Mouse (Mus musculus) spleen, adult 18-20 months (tissue): ENCODE measurements around the gene Ddx55.

Source experiments
- DNase-seq, 2 experiments: peaks; one replicate each; pipeline ENCODE4 v3.0.0; 2022; ENCODE audit warnings: mixed read lengths in 2 of 2

Ddx55 gene

GRCm38 (mm10) chr5:124614709-124615108 lies 62.0 kb downstream of the Ddx55 start:
- no peak for DNase-seq

DNA sequence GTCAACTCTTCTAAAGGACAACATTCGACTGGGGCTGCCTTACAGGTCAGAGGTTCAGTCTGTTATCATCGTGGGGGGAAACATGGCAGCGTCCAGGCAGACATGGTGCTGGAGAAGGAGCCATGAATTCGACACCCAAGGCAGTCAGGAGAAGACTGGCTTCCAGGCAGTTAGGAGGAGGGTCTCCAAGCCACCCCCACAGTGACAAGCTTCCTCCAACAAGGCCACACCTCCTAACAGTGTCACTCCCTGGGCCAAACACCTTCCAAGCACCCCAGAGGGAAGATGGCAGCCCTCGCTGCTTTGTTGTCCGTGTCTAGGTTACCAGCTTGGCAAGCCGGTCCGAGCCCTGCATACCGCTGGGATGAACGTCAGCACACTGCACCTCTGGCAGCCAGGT lies 66.0 kb downstream of the Ddx55 start:
- DNase-seq = no peak
